Mouse (Mus musculus): Measurements from ENCODE around the gene Amdhd2. TPM values are rescaled to one million over a fixed set of nuclear protein-coding genes. Genes with fewer than 3 reads are reported as not detected.

The Amdhd2 gene
- polyA plus RNA-seq, 1 experiment from 2014 or later = 27.1 TPM

DNA sequence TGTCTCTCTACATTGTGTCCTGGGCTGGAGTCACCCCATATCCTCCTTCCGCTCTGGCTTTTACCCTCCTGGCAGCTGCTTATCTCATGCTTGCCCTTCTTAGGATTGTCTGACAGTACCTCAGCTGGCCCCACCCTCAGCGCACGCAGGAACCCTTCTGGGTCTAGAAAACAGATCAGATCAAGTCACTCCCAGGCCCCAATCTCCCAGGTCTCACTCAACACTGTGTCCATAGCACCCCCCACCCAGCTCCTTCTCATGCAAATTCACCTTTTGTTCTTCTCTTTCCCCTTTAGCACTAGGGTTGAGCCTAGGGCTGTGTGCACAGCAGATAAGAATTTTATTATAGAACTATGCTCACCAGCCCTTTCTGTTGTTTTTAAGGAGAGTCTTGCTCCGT, 39.5 kb upstream of the Amdhd2 start:
- Histone ChIP-seq H3K27ac (ENCODE audit: low read depth) (no peak overlapping the region), H3K4me3 (ENCODE audit: low read depth, low read length) (no peak overlapping the region), H3K36me3 (ENCODE audit: control insufficient read depth, insufficient read depth, low read length) (no peaks in the 10 kb centered on the region), H3K9me3 (ENCODE audit: control insufficient read depth, low read length) (no peaks in the 10 kb centered on the region), H3K4me1 (replicated peaks; ENCODE audit: control insufficient read depth, insufficient read depth, low read length) (peaks cover 37% of the 10 kb centered on the region), H3K27me3 (replicated peaks; ENCODE audit: control insufficient read depth, insufficient read depth, low read length) (peaks cover 8% of the 10 kb centered on the region; the same call in 1 of the 2 replicates), H3K4me2 (ENCODE audit: low read length) (no peak overlapping the region), H3K9ac (ENCODE audit: low read length) (no peak overlapping the region)
- ATAC-seq (replicated peaks; ENCODE audit: low FRiP score, low TSS enrichment, low read depth) (no peak), DNase-seq (ENCODE audit: low spot score) (no peak)
- WGBS = 56% methylated on average over 4 of the region's 4 CpGs

DNA sequence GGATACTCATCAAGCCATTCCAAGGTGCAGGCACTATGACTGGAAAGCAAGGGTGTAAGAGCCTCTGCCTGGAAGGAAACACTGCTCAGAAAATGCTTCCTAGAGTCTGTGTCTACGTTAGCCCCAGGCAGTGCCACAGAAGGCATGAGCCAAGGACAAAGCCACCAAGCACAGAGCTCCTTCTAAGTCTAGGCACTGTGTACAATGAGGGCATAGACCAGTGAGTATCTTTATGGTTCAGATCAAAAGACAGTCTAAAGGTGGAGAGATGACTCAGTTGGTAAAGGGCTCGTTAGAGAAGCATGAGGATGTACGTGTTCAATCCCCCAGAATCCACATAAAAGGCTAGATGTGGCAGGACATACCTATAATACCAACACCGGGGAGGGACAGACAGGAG, 37.5 kb upstream of the Amdhd2 start:
- no peak overlapping the region for H3K4me3 ChIP-seq (ENCODE audit: low read depth, low read length)
- H3K9ac ChIP-seq (ENCODE audit: low read length) = no peak overlapping the region
- no peak for ATAC-seq (replicated peaks; ENCODE audit: low FRiP score, low TSS enrichment, low read depth)
- DNase-seq (ENCODE audit: low spot score) = no peak
- H3K4me2 ChIP-seq (ENCODE audit: low read length) = no peak overlapping the region
- 80% methylated on average over 4 of the region's 4 CpGs for WGBS
- H3K9me3 ChIP-seq (ENCODE audit: control insufficient read depth, low read length) = no peaks in the 10 kb centered on the region
- H3K27ac ChIP-seq (ENCODE audit: low read depth) = no peak overlapping the region
- H3K36me3 ChIP-seq (ENCODE audit: control insufficient read depth, insufficient read depth, low read length) = no peaks in the 10 kb centered on the region
- H3K27me3 ChIP-seq (replicated peaks; ENCODE audit: control insufficient read depth, insufficient read depth, low read length) = no peaks in the 10 kb centered on the region
- H3K4me1 ChIP-seq (replicated peaks; ENCODE audit: control insufficient read depth, insufficient read depth, low read length) = peaks cover 18% of the 10 kb centered on the region

DNA sequence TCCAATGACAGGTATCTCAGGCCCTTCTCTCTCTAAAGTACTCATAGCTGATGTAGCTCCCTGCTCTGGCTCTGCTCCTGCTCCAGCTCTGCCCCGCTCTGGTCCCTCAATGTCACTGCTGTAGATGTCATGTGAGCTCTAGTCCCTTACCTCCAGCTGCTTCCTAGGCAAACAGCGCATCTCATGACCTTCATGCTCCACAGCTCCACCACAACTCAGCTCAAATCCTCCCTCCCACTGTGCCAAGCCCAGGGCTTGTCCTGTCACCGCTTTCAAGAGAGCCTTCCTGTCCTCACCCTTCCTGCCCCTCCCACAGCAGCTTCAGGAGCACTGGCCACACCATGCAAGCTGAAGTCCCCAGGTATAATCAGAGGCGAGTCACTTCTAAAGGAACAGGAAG, 36.2 kb upstream of the Amdhd2 start:
- Histone ChIP-seq H3K4me3 (ENCODE audit: low read depth, low read length) (no peak overlapping the region), H3K27ac (ENCODE audit: low read depth) (no peak overlapping the region), H3K4me1 (replicated peaks; ENCODE audit: control insufficient read depth, insufficient read depth, low read length) (peaks cover 11% of the 10 kb centered on the region), H3K4me2 (ENCODE audit: low read length) (no peak overlapping the region), H3K27me3 (replicated peaks; ENCODE audit: control insufficient read depth, insufficient read depth, low read length) (no peaks in the 10 kb centered on the region), H3K9ac (ENCODE audit: low read length) (no peak overlapping the region), H3K9me3 (ENCODE audit: control insufficient read depth, low read length) (no peaks in the 10 kb centered on the region), H3K36me3 (ENCODE audit: control insufficient read depth, insufficient read depth, low read length) (no peaks in the 10 kb centered on the region)
- ATAC-seq (replicated peaks; ENCODE audit: low FRiP score, low TSS enrichment, low read depth) (no peak), DNase-seq (ENCODE audit: low spot score) (no peak)
- 64% methylated on average over 4 of the region's 4 CpGs for WGBS

DNA sequence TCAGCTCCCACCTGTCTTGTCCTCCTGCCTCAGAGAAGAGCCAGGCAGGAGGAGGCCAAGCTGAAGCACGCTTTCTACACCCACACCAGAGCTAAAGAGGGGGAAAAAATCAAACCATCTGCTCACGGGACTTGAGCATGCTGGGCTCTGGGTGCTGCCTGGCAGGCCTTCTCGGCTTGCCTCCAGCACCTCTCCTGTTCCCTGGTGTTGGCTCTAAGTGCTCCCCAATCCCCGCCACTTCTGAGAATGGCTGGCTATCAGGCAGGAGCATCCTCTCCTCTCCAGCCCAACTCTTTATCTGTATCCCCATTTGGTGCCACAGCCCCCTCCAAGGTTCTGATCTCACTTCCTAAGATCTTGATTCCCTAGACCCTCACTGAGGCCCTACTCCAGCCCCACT, 35.7 kb upstream of the Amdhd2 start:
- Histone ChIP-seq H3K9ac (ENCODE audit: low read length) (no peak overlapping the region), H3K4me3 (ENCODE audit: low read depth, low read length) (no peak overlapping the region), H3K4me1 (replicated peaks; ENCODE audit: control insufficient read depth, insufficient read depth, low read length) (peaks cover 6% of the 10 kb centered on the region), H3K4me2 (ENCODE audit: low read length) (no peak overlapping the region), H3K27ac (ENCODE audit: low read depth) (no peak overlapping the region), H3K9me3 (ENCODE audit: control insufficient read depth, low read length) (no peaks in the 10 kb centered on the region), H3K36me3 (ENCODE audit: control insufficient read depth, insufficient read depth, low read length) (no peaks in the 10 kb centered on the region), H3K27me3 (replicated peaks; ENCODE audit: control insufficient read depth, insufficient read depth, low read length) (no peaks in the 10 kb centered on the region)
- WGBS = 84% methylated on average over 4 of the region's 4 CpGs
- ATAC-seq (replicated peaks; ENCODE audit: low FRiP score, low TSS enrichment, low read depth) = no peak
- DNase-seq (ENCODE audit: low spot score) = no peak

DNA sequence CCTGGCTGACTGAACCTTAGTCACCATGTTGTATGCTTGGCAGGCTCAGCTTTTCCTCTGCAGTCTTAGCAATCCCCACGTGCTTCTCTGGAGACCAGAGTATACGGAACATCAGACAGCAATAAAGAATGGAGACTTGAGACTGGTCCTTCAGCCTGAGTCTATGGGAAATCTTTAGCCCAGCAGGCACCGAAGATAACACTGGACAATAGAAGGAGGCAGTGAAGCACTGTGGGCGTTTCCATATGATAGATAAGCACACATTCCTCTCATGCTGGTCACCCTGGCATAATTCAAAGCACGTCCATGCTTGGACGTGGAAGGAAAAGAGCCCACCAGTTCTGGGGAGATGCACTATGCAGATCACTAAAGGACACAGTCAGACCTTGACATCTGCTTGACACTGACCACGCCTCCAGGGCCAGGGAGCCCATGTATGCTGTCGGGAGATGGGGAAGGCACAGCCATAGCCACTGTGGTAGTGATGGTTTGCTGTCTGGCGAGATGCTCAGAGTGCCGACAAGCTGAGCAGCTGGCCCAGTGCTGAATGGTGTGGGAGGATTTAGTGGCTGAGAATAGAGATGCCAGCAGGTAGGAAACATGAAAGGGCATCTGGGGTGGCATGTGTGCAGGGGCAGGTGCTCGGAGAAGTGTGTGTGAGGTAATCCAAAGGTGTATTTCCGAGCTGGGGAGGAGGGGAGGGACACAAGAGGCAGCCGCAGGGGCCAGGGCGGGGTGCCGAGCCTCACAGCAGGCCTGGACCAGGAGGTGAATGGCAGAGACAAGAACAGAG, 33.7 kb upstream of the Amdhd2 start:
- H3K4me2 ChIP-seq (ENCODE audit: low read length) = no peak overlapping the region
- no peaks in the 10 kb centered on the region for H3K36me3 ChIP-seq (ENCODE audit: control insufficient read depth, insufficient read depth, low read length)
- H3K4me3 ChIP-seq (ENCODE audit: low read depth, low read length) = no peak overlapping the region
- H3K27ac ChIP-seq (ENCODE audit: low read depth) = no peak overlapping the region
- no peak for DNase-seq (ENCODE audit: low spot score)
- ATAC-seq (replicated peaks; ENCODE audit: low FRiP score, low TSS enrichment, low read depth) = no peak
- no peaks in the 10 kb centered on the region for H3K9me3 ChIP-seq (ENCODE audit: control insufficient read depth, low read length)
- H3K27me3 ChIP-seq (replicated peaks; ENCODE audit: control insufficient read depth, insufficient read depth, low read length) = no peaks in the 10 kb centered on the region
- 63% methylated on average over 15 of the region's 15 CpGs for WGBS
- H3K4me1 ChIP-seq (replicated peaks; ENCODE audit: control insufficient read depth, insufficient read depth, low read length) = no peaks in the 10 kb centered on the region
- no peak overlapping the region for H3K9ac ChIP-seq (ENCODE audit: low read length)

DNA sequence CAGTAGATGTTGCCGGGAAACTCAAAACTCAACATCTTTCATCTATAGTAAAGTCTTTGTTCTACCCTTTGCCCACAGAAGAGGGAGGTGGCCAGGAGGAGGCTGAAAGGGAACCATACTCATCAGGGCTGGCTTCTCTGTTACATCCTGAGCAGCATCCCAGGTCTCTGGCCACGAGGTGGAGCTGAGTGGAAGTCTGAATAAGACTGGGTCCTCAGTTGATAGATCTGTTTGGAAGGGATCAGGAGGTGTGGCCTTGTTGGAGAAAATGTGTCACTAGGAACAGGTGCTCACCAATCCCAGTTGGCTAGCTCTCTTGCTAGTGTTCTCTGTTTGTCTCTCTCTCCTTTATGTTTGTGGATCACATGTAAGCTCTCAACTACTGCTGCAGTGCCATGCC, 31.8 kb upstream of the Amdhd2 start:
- H3K4me3 ChIP-seq (ENCODE audit: low read depth, low read length) = no peak overlapping the region
- WGBS = 67% methylated on average over 2 of the region's 2 CpGs

DNA sequence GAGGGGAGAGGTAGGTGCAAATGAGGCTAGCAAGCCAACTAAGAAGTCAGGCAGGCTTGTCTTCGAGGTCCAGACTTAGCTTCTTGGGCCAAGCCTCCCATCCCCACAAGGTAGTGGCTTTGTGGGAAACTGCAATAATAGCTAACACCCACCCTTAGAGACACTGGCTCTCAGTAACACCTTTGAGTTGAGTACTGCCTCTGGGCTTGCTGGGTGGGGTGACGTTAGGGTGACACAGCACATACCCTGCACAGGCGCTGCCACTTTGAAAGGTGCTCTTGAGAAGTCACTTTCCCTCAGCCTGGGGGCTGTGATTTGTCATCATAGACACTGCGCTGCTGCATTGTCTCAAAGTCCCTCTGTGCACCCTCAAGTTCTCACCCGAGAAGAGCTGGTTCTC, 30.2 kb upstream of the Amdhd2 start:
- ATAC-seq (replicated peaks; ENCODE audit: low FRiP score, low TSS enrichment, low read depth) (no peak), DNase-seq (ENCODE audit: low spot score) (no peak)
- Histone ChIP-seq H3K36me3 (ENCODE audit: control insufficient read depth, insufficient read depth, low read length) (0 out of 2 replicates have a peak, but pooled peaks cover 3% of the 10 kb centered on the region), H3K4me1 (replicated peaks; ENCODE audit: control insufficient read depth, insufficient read depth, low read length) (no peaks in the 10 kb centered on the region), H3K4me2 (ENCODE audit: low read length) (no peak overlapping the region), H3K27ac (ENCODE audit: low read depth) (no peak overlapping the region), H3K27me3 (replicated peaks; ENCODE audit: control insufficient read depth, insufficient read depth, low read length) (no peaks in the 10 kb centered on the region), H3K9me3 (ENCODE audit: control insufficient read depth, low read length) (no peaks in the 10 kb centered on the region), H3K4me3 (ENCODE audit: low read depth, low read length) (no peak overlapping the region), H3K9ac (ENCODE audit: low read length) (no peak overlapping the region)
- WGBS = 81% methylated on average over 5 of the region's 5 CpGs

More for the DNA sequence above, 31.8 kb upstream of the Amdhd2 start:
- no peak overlapping the region for H3K4me2 ChIP-seq (ENCODE audit: low read length)
- H3K27me3 ChIP-seq (replicated peaks; ENCODE audit: control insufficient read depth, insufficient read depth, low read length) = no peaks in the 10 kb centered on the region
- H3K9ac ChIP-seq (ENCODE audit: low read length) = no peak overlapping the region
- no peak overlapping the region for H3K27ac ChIP-seq (ENCODE audit: low read depth)
- H3K36me3 ChIP-seq (ENCODE audit: control insufficient read depth, insufficient read depth, low read length) = no peaks in the 10 kb centered on the region
- DNase-seq (ENCODE audit: low spot score) (no peak), ATAC-seq (replicated peaks; ENCODE audit: low FRiP score, low TSS enrichment, low read depth) (no peak)
- no peaks in the 10 kb centered on the region for H3K4me1 ChIP-seq (replicated peaks; ENCODE audit: control insufficient read depth, insufficient read depth, low read length)
- H3K9me3 ChIP-seq (ENCODE audit: control insufficient read depth, low read length) = no peaks in the 10 kb centered on the region

DNA sequence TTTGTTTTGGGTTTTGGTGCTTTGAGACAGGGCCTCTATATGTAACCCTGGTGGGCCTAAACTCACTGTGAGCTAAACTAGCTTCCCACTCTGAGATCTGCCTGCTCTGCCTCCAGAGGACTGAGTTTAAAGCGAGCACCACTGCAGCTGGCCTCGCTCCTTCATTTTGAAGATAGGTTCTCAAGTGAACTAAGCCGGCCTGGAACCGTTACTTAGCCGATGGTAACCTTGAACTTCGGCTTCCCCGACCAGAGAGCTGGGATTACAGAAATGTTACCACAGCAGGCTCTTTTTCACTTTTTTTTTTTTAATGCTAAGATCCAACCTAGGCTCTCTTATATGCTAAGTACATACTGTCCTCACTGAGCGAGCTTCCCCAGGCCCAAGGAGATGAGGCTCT, 29.7 kb upstream of the Amdhd2 start:
- Histone ChIP-seq H3K4me3 (ENCODE audit: low read depth, low read length) (no peak overlapping the region), H3K4me2 (ENCODE audit: low read length) (no peak overlapping the region), H3K9me3 (ENCODE audit: control insufficient read depth, low read length) (no peaks in the 10 kb centered on the region), H3K27me3 (replicated peaks; ENCODE audit: control insufficient read depth, insufficient read depth, low read length) (no peaks in the 10 kb centered on the region), H3K4me1 (replicated peaks; ENCODE audit: control insufficient read depth, insufficient read depth, low read length) (no peaks in the 10 kb centered on the region), H3K27ac (ENCODE audit: low read depth) (no peak overlapping the region), H3K36me3 (ENCODE audit: control insufficient read depth, insufficient read depth, low read length) (0 out of 2 replicates have a peak, but pooled peaks cover 3% of the 10 kb centered on the region), H3K9ac (ENCODE audit: low read length) (no peak overlapping the region)
- ATAC-seq (replicated peaks; ENCODE audit: low FRiP score, low TSS enrichment, low read depth) (no peak), DNase-seq (ENCODE audit: low spot score) (no peak)
- WGBS = 86% methylated on average over 8 of the region's 8 CpGs

DNA sequence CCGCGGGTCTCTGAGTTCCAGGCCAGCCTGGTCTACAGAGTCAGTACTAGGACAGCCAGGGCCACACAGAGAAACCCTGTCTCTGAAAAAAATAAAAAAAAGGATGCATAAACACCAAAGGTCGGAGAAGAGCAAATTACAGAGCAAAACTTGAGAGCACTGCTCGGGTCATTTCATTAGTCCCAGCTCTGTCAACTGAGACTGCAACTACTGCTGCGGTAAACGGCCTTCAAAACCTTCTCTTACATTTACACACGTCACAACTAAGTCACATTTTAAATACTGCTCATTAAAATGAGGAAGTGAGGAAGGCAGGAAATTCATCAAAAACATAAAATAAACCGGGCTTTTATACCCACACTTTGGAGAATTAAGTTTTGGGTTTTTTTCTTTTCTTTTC, 29.3 kb upstream of the Amdhd2 start:
- 77% methylated on average over 8 of the region's 8 CpGs for WGBS
- ATAC-seq (replicated peaks; ENCODE audit: low FRiP score, low TSS enrichment, low read depth) = no peak

More for the DNA sequence above, 29.3 kb upstream of the Amdhd2 start:
- no peak overlapping the region for H3K27ac ChIP-seq (ENCODE audit: low read depth)
- H3K9me3 ChIP-seq (ENCODE audit: control insufficient read depth, low read length) = no peaks in the 10 kb centered on the region
- H3K4me3 ChIP-seq (ENCODE audit: low read depth, low read length) = no peak overlapping the region
- no peak overlapping the region for H3K9ac ChIP-seq (ENCODE audit: low read length)
- no peak for DNase-seq (ENCODE audit: low spot score)
- no peaks in the 10 kb centered on the region for H3K27me3 ChIP-seq (replicated peaks; ENCODE audit: control insufficient read depth, insufficient read depth, low read length)
- H3K4me2 ChIP-seq (ENCODE audit: low read length) = no peak overlapping the region
- H3K4me1 ChIP-seq (replicated peaks; ENCODE audit: control insufficient read depth, insufficient read depth, low read length) = no peaks in the 10 kb centered on the region
- H3K36me3 ChIP-seq (ENCODE audit: control insufficient read depth, insufficient read depth, low read length) = 0 out of 2 replicates have a peak, but pooled peaks cover 3% of the 10 kb centered on the region
